Mouse (Mus musculus): ENCODE results near the gene Esrra. TPM values are rescaled to one million over a fixed set of nuclear protein-coding genes. Genes with fewer than 3 reads are reported as not detected.
A peak's percentile ranks its signal among the peaks of the same experiment; 100 is the strongest.
"Not testable (repeated sequence)": the region's sequence is repeated elsewhere in the genome, so short reads cannot be mapped to it uniquely, and the experiment has no call there.

The Esrra gene
- polyA plus RNA-seq, 1 experiment: 103 TPM

DNA sequence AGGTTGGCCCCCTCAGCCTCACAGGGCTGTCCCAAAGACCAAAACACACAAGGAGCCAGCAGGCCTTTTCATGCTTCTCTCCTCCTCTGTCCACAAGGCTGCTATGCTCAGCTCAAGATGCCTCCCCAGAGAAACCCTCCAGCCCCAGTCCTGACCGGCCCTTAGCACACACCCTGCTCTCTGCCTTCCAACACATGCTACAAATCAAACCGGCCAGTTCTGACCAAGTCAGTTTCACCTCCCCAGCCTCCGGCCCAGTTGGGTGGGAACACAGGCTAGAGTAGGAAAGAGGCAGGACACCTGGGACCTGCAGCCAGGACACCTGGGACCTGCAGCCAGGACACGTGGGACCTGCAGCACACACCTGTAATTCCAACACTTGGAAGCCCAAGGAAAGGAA, 5.1 kb downstream of the Esrra start:
- DNase-seq: no peak
- Histone ChIP-seq H3K4me1 (ENCODE audit: control insufficient read depth, insufficient read depth, low read length) (peaks cover 10% of the 10 kb centered on the region), H3K4me3 (replicated peaks; ENCODE audit: insufficient read depth, low read depth, low read length) (no peak overlapping the region), H3K27ac (ENCODE audit: insufficient read depth, low read length) (no peak overlapping the region), H3K27me3 (ENCODE audit: control insufficient read depth, insufficient read depth, low read length) (no peaks in the 10 kb centered on the region)
- 79% methylated on average over 4 of the region's 4 CpGs for WGBS
- TF ChIP-seq CTCF (IDR thresholded peaks at IDR 0.05; ENCODE audit: borderline replicate concordance, insufficient read depth, low read depth, low read length): no peak
- no peak for TF ChIP-seq POLR2A (IDR thresholded peaks at IDR 0.05; ENCODE audit: borderline replicate concordance, insufficient read depth, low read length)

GRCm38 (mm10) chr19:6915276-6915675, 6.3 kb downstream of the Esrra start:
- WGBS: 91% methylated on average over 4 of the region's 4 CpGs
- DNase-seq: peak in 1 of 2 experiments; percentile 8
- TF ChIP-seq POLR2A (IDR thresholded peaks at IDR 0.05; ENCODE audit: borderline replicate concordance, insufficient read depth, low read length): no peak
- TF ChIP-seq CTCF (IDR thresholded peaks at IDR 0.05; ENCODE audit: borderline replicate concordance, insufficient read depth, low read depth, low read length): no peak
- no peaks in the 10 kb centered on the region for H3K27me3 ChIP-seq (ENCODE audit: control insufficient read depth, insufficient read depth, low read length)
- no peak overlapping the region for H3K27ac ChIP-seq (ENCODE audit: insufficient read depth, low read length)
- no peak overlapping the region for H3K4me3 ChIP-seq (replicated peaks; ENCODE audit: insufficient read depth, low read depth, low read length)
- peaks cover 9% of the 10 kb centered on the region for H3K4me1 ChIP-seq (ENCODE audit: control insufficient read depth, insufficient read depth, low read length)

DNA sequence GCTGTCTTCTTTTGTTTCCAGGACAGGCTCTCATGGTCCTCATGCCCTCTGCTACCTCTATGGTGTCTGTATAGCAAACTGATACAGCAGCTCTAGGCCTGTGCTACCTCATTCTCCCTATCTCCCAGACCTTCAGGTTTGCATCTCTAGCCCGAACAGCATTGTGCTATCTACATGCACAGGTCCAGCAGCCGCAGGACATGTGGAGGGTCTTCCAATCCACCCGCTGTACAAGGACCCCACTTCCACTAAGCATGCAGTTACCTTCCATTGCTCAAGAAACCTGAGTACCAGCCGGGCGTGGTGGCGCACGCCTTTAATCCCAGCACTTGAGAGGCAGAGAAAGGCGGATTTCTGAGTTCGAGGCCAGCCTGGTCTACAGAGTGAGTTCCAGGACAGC, 7.1 kb downstream of the Esrra start:
- WGBS: 95% methylated on average over 9 of the region's 9 CpGs
- TF ChIP-seq POLR2A (IDR thresholded peaks at IDR 0.05; ENCODE audit: borderline replicate concordance, insufficient read depth, low read length): no peak
- no peak for TF ChIP-seq CTCF (IDR thresholded peaks at IDR 0.05; ENCODE audit: borderline replicate concordance, insufficient read depth, low read depth, low read length)
- peaks cover 2% of the 10 kb centered on the region for H3K4me1 ChIP-seq (ENCODE audit: control insufficient read depth, insufficient read depth, low read length)
- no peak overlapping the region for H3K4me3 ChIP-seq (replicated peaks; ENCODE audit: insufficient read depth, low read depth, low read length)
- peak in 1 of 2 experiments; percentile 14 for DNase-seq
- H3K27ac ChIP-seq (ENCODE audit: insufficient read depth, low read length): no peak overlapping the region
- H3K27me3 ChIP-seq (ENCODE audit: control insufficient read depth, insufficient read depth, low read length): no peaks in the 10 kb centered on the region

GRCm38 (mm10) chr19:6913991-6914390, 7.6 kb downstream of the Esrra start:
- Histone ChIP-seq H3K27ac (ENCODE audit: insufficient read depth, low read length) (no peak overlapping the region), H3K4me1 (ENCODE audit: control insufficient read depth, insufficient read depth, low read length) (no peaks in the 10 kb centered on the region; the same call in 1 of the 2 replicates), H3K4me3 (replicated peaks; ENCODE audit: insufficient read depth, low read depth, low read length) (no peak overlapping the region), H3K27me3 (ENCODE audit: control insufficient read depth, insufficient read depth, low read length) (no peaks in the 10 kb centered on the region)
- 20% methylated on average over 11 of the region's 11 CpGs for WGBS
- no peak for TF ChIP-seq POLR2A (IDR thresholded peaks at IDR 0.05; ENCODE audit: borderline replicate concordance, insufficient read depth, low read length)
- no peak for TF ChIP-seq CTCF (IDR thresholded peaks at IDR 0.05; ENCODE audit: borderline replicate concordance, insufficient read depth, low read depth, low read length)
- peak in 1 of 2 experiments; percentile 22 for DNase-seq

DNA sequence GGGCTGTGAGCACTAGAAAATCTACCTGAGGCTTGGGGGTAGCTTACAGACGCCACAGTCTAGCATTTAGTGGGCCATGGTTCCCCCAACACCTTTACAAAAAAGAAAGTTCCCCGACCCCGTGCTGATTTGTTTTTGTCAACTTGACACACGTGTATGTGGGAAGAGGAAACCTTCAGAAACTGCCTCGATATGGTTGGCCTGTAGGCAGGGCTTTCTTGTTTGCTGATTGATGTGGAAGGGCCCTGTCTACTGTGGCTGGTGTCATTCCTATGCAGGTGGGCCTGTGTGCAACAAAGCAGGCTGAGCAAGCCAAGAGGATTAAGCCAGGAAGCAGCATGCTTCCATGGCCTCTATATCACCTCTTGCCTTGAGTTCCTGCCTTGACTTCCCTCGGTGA, 8.6 kb downstream of the Esrra start:
- no peak for TF ChIP-seq CTCF (IDR thresholded peaks at IDR 0.05; ENCODE audit: borderline replicate concordance, insufficient read depth, low read depth, low read length)
- TF ChIP-seq POLR2A (IDR thresholded peaks at IDR 0.05; ENCODE audit: borderline replicate concordance, insufficient read depth, low read length): no peak
- Histone ChIP-seq H3K27me3 (ENCODE audit: control insufficient read depth, insufficient read depth, low read length) (no peaks in the 10 kb centered on the region), H3K27ac (ENCODE audit: insufficient read depth, low read length) (no peak overlapping the region), H3K4me1 (ENCODE audit: control insufficient read depth, insufficient read depth, low read length) (no peaks in the 10 kb centered on the region; the same call in 1 of the 2 replicates), H3K4me3 (replicated peaks; ENCODE audit: insufficient read depth, low read depth, low read length) (no peak overlapping the region)
- DNase-seq: peak in 1 of 2 experiments; percentile 8
- WGBS: 87% methylated on average over 6 of the region's 6 CpGs

- no peaks in the 10 kb centered on the region for H3K27me3 ChIP-seq (ENCODE audit: control insufficient read depth, insufficient read depth, low read length)
- no peak overlapping the region for H3K27ac ChIP-seq (ENCODE audit: insufficient read depth, low read length)
- TF ChIP-seq CTCF (IDR thresholded peaks at IDR 0.05; ENCODE audit: borderline replicate concordance, insufficient read depth, low read depth, low read length) (no peak), POLR2A (IDR thresholded peaks at IDR 0.05; ENCODE audit: borderline replicate concordance, insufficient read depth, low read length) (no peak)
- peaks cover 2% of the 10 kb centered on the region for H3K4me1 ChIP-seq (ENCODE audit: control insufficient read depth, insufficient read depth, low read length)
- no peak overlapping the region for H3K4me3 ChIP-seq (replicated peaks; ENCODE audit: insufficient read depth, low read depth, low read length)
- WGBS: 88% methylated on average over 15 of the region's 15 CpGs
- DNase-seq: no peak
Observed at GRCm38 (mm10) chr19:6912205-6912970, 9.2 kb downstream of the Esrra start.

- TF ChIP-seq POLR2A (IDR thresholded peaks at IDR 0.05; ENCODE audit: borderline replicate concordance, insufficient read depth, low read length) (no peak), CTCF (IDR thresholded peaks at IDR 0.05; ENCODE audit: borderline replicate concordance, insufficient read depth, low read depth, low read length) (no peak)
- peak; percentile 27 to 29 for DNase-seq
- Histone ChIP-seq H3K27ac (ENCODE audit: insufficient read depth, low read length) (no peak overlapping the region), H3K4me3 (replicated peaks; ENCODE audit: insufficient read depth, low read depth, low read length) (no peak overlapping the region), H3K4me1 (ENCODE audit: control insufficient read depth, insufficient read depth, low read length) (peaks cover 7% of the 10 kb centered on the region), H3K27me3 (ENCODE audit: control insufficient read depth, insufficient read depth, low read length) (no peaks in the 10 kb centered on the region)
- 58% methylated on average over 19 of the region's 19 CpGs for WGBS
Observed at GRCm38 (mm10) chr19:6911101-6912074, 10.2 kb downstream of the Esrra start.

DNA sequence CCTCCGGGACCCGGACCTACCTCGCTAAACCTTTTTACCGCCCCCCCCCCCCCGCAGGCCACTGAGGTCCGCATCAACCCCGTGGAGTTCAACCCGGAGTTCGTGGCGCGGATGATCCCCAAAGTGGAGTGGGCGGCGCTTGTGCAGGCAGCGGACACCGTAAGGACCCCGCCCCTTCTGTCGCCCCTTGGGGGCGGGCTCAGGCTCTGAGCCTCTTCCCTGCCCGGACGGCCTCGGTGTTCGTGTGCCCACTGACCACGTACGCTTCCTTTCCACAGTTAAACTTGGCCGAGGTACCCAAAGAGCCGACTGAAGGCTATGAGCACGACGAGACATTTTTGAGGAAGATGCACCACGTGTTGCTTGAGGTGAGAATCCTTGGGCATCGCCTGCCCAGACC, 11.3 kb downstream of the Esrra start:
- WGBS: 1% methylated on average over 30 of the region's 30 CpGs
- not testable (repeated sequence) for H3K4me1 ChIP-seq (ENCODE audit: control insufficient read depth, insufficient read depth, low read length); H3K27me3 ChIP-seq (ENCODE audit: control insufficient read depth, insufficient read depth, low read length)
- H3K4me3 ChIP-seq (replicated peaks; ENCODE audit: insufficient read depth, low read depth, low read length): peak overlapping the region; percentile 92
- peak in 1 of 2 experiments; percentile 54 for DNase-seq
- H3K27ac ChIP-seq (ENCODE audit: insufficient read depth, low read length): 0 out of 2 replicates have a peak overlapping the region, but pooled peaks have one; percentile 80

All from cerebellum, adult 2 months (tissue).